Mouse (Mus musculus) kidney, postnatal 10 days (tissue): ENCODE data around the gene 1700017D01Rik.
"Not testable (repeated sequence)": the region's sequence is repeated elsewhere in the genome, so short reads cannot be mapped to it uniquely, and the experiment has no call there.

ENCODE experiments used
- DNase-seq: peaks from one replicate; pipeline ENCODE4 v3.0.0; 2021; ENCODE audit warnings: mixed read lengths

The 1700017D01Rik gene

GRCm38 (mm10) chr19:11130776-11131175 lies at the start of gene 1700017D01Rik:
Gene 1700017D01Rik, minus strand, starts transcription at chr19:11130876.
- not testable (repeated sequence) for DNase-seq

- no peak for DNase-seq
These were observed 46.8 kb upstream of the 1700017D01Rik start for GRCm38 (mm10) chr19:11177464-11177863.

DNA sequence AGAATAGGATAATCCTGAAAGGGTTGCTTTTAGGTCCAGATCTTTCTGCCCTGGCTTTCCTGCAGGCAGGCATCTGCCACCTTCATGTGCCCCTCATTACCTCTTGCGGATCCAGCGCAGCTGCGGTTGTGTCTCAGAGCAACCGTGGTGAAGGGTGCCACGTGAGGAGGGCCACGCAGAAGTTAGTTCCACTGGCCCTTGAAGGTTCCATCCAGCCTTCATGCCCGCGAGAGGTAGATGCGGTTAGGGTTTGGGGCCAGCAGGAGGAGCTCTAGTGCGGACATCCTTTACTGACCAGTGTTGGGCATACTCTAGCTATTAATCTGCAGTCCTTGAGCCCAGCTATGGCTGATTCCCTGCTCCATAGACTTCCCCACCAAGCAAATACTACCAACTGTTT lies 34.5 kb upstream of the 1700017D01Rik start, which contains the start of gene 1700025F22Rik:
Gene 1700025F22Rik, minus strand, starts transcription at position 149 of the 400 bp plus-strand sequence.
- DNase-seq, result peak; percentile 10

- not testable (repeated sequence) for DNase-seq
These were observed 27.2 kb upstream of the 1700017D01Rik start for GRCm38 (mm10) chr19:11157890-11158289.

- no peak for DNase-seq
These were observed 4.7 kb upstream of the 1700017D01Rik start for GRCm38 (mm10) chr19:11135336-11135735.

GRCm38 (mm10) chr19:11134852-11135251 lies 4.2 kb upstream of the 1700017D01Rik start:
- no peak for DNase-seq

DNA sequence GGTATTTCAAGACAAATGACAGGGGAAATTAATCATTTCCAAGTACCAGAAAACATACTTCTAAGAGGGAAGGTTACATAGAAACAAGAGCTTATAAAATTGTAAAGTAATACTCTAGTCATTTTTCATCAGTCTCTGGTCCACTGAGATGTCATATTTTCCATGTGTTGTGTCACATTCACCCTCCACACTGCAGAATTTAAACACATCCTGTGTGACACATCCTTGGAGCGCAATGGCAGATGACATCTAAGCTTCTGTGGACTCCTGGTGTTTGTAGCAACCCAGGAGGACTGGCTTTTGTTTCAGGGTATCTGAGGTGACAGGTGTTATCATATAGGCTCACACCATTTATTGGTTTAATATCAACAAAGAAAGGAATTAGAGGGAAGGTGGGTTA lies 974 bp downstream of the 1700017D01Rik start:
- no peak for DNase-seq

GRCm38 (mm10) chr19:11121016-11121420 lies 9.7 kb downstream of the 1700017D01Rik start:
- peak; percentile 20 for DNase-seq

- no peak for DNase-seq
These were observed 11.3 kb downstream of the 1700017D01Rik start for GRCm38 (mm10) chr19:11119338-11119737.

DNA sequence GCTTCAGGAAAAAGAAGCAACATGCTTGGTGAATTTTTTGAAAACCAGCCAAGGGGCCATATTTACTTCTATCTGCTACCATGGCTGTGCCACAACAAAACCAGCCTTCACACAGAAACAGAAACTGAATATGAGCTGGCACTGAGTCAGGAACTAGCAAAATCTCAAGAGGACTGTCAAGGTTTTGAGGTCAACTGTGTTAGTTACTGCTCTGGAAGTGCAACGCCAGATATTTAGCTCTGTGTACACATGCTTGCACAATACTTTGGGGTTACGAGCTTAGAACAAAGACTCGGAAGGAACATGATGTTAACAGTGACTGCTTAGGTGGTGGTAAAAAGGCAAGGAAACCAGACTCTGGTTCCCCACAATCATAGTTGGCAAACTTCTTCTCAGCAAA lies 22.9 kb downstream of the 1700017D01Rik start:
- DNase-seq, result no peak

- no peak for DNase-seq
These were observed 28.8 kb downstream of the 1700017D01Rik start for GRCm38 (mm10) chr19:11101880-11102279.

DNA sequence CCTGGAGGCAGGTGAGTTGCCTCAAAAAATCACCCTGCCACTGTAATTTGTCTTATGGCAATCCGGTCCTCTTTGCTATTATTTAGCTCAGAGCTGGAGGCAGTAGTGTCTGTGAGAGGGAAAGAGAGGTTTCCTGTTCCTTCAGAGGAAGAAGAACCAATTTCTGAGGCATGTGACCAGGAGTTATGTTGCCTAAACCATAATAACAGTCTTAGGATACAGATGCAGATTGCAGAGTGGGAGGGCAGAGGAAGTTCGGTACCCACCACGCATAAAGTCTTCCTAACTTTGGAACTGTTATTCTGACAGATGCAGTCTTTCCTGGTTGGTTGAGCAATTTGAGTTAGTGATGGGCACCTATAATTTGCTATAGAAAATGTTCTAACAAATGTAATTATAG lies 32.3 kb downstream of the 1700017D01Rik start:
- DNase-seq, result no peak

DNA sequence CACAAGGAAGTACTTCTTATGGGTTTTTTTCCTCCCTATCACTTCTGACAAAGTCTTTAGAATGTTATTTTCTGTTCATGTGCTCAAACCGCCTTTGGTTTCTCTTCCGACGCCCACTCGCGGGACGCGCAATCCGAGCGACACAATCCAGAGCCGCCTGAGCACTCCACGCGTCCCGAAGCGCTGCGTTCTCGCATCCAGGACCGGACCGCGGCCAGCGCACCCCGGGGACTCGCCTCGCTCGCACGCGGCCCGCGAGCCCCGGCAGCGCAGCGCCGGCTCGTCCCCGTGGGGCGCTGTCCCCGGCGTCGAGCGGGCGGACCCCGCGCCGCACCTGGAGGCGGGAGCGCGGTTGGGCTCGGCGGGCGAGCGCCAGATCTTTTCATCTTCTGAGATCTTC lies 38.5 kb downstream of the 1700017D01Rik start:
- DNase-seq, result not testable (repeated sequence)

GRCm38 (mm10) chr19:11080934-11081333 lies 49.7 kb downstream of the 1700017D01Rik start, which contains the start of gene Ms4a8a:
Gene Ms4a8a, minus strand, starts transcription at chr19:11081102.
- no peak for DNase-seq

- DNase-seq, result no peak
These were observed 60.3 kb downstream of the 1700017D01Rik start for GRCm38 (mm10) chr19:11070364-11070763.

DNA sequence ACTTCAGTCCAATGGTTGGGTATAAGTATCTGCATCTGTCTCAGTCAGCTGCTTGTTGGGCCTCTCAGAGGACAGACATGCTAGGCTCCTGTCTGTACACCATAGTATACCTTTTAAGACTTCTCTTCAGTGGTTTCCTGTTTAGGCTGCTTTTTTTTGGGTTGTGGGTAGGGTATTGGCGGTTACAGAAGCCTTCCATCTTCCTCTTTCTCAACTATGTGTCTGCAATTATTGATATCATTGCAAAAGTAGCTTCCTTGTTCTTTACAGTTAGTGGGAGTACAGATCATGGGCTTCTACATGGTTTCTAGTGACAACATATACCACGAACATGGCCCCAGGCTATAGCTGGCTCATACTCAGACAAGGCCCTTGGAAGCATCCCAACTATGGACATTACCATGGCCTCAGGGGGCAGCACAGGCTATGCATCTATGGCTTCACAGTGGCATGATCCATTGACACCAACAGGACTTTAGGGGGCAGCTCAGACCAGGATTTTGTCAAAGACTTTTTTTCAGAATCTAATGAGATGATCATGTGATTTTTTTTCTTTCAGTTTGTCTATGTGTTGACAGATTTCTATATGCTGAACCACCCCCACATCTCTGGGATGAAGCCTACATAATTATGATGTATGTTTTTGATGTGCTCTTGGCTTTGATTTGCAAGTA lies 65.3 kb downstream of the 1700017D01Rik start:
- DNase-seq, result no peak

GRCm38 (mm10) chr19:11060900-11061299 lies 69.8 kb downstream of the 1700017D01Rik start:
- DNase-seq, result no peak

- no peak for DNase-seq
These were observed 70.7 kb downstream of the 1700017D01Rik start for GRCm38 (mm10) chr19:11059967-11060366.

DNA sequence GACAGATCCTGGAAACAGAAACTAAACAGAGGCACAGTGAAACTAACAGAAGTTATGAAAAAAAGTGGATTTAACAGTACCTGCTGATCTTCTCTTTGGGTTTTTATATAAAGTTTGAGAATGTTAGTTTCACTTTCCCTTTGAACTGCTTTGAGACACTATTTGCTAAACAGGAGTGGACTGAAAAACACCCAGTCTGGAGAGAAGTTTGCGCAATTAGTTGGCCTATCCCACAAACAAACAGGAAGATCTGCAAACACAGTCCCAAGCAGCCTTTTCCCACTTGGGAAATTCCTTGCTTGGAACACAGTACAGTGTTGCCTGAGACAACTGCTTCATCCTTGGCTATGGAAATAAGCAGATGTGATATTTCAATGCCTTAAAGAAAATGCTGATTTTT lies 75.0 kb downstream of the 1700017D01Rik start:
- not testable (repeated sequence) for DNase-seq

GRCm38 (mm10) chr19:11053277-11053676 lies 77.4 kb downstream of the 1700017D01Rik start:
- DNase-seq, result no peak

DNA sequence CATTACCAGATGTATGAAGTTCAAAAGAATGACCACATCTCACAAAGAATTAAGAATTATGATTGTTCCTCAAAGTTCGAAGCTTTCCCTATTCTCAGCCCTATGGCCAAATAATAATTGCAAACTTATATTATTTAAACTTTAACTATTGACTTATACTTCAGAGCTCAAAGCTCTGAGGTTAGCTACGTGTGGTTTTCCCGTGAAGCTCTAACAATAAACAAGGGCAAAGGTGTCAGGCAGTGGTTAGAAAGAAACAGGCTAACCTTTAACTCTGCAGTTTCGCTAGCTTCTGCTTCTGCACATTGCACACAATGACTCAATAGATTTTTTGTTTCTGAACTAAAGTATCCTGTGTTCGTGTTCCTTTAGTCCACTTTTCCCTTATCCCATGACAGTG lies 77.8 kb downstream of the 1700017D01Rik start:
- DNase-seq, result no peak

GRCm38 (mm10) chr19:11050286-11050685 lies 80.4 kb downstream of the 1700017D01Rik start:
- DNase-seq, result no peak

DNA sequence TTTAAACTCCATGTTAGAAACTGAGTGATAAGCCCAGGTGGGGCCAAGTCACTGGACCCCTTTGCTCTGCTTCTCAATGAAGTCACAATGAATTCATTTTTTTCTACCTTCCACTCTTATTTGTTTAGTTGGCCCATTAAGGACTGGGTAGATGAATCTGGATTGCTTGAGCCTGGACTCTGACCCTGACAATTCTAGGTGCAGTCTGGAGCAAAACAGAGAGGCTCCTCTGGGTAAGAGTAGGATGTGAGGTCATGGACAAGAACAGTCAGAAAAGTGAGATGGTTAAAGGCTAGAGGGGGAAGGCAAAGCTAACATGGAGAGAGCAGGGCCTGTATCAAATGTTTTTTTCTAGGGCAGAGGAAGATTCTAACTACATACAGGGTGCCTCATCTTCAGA lies 81.2 kb downstream of the 1700017D01Rik start:
- DNase-seq, result no peak

GRCm38 (mm10) chr19:11048503-11048902 lies 82.2 kb downstream of the 1700017D01Rik start:
- no peak for DNase-seq

DNA sequence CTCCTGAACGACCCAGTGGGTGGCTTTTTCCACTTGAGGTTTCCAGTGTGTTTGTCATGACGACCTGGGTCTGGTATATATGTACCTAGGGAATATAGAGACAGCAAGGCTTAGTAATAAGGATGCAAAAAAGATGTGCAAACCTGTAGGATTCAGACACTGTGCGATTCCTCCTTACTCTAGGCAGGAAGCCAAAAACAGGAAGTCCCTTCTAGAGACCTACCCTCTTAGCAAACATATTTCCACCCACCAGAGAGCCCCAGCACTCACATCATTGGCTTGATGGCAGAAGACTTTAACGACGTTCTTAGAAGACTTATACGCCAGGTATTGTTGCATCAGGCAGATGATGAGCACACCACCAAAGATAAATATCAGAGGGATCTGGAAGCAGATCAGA lies 82.7 kb downstream of the 1700017D01Rik start:
- DNase-seq, result no peak
